Comparison of ENCODE assay signal across 16 mouse cellular contexts in genomic region chr3:116582201-116582600, GRCm38 (mm10). TPM values are rescaled to one million over a fixed set of nuclear protein-coding genes. Genes with fewer than 3 reads are reported as not detected.
DNase-seq lines count a peak whose midpoint lies in the region.
"Had no signal": no experiment of that assay in that cellular context is flagged by ENCODE, and none has a peak within 500 bp of the region (broad histone marks: within the 10 kb centered on the region; RNA-seq: fewer than 3 reads in every experiment).

No protein-coding gene starts in this region.

- peak; percentile 47 to 67 for DNase-seq in frontal cortex, adult 2 months (ENCODE audit: extremely low spot score in 1 of 2, low spot score in 1 of 2)
- DNase-seq in frontal cortex, postnatal 10 days (ENCODE audit: low spot score in 2 of 2) = no peak
- peak; percentile 60 to 61 for DNase-seq in left cerebral cortex, adult 18-20 months (ENCODE audit: low spot score in 2 of 2)
- no peak for DNase-seq in left cerebral cortex, postnatal 4 days
- DNase-seq in frontal cortex, postnatal 36 days (ENCODE audit: low spot score in 2 of 2) = peak; percentile 41 to 71
- peak; percentile 62 for DNase-seq in telencephalon, adult 2 months (ENCODE audit: low read depth, low spot score)
- no peak for DNase-seq in heart, postnatal 4 days
- DNase-seq: adrenal gland, postnatal 14 days; cerebellum, adult 9-10 months; heart, postnatal 36 days; kidney, adult 2 months; kidney, postnatal 14 days; layer of hippocampus, postnatal 36 days; lung, adult 18-20 months; lung, postnatal 10 days; thymus, adult 18-20 months had no signal

- intact Hi-C loops in left cerebral cortex, postnatal 4 days (cut with DNase I) = loop anchor here (5.0 to 10.0 kb wide), 3 partner anchors 80 to 247 kb away; no protein-coding TSS in a partner anchor

RNA-seq across cellular contexts. Expression of gene Sass6, which starts 12.6 kb away (rescaled TPM):
- 4.8 and 5.3 TPM in 2 replicates for polyA plus RNA-seq in frontal cortex, adult 2 months (2012; rRNA removed)
- 1 to 10 TPM; 6.4 to 9.1 TPM for total RNA-seq in left cerebral cortex, adult 18-20 months (2021)
- 10 to 100 TPM; 11.5 to 12.3 TPM for total RNA-seq in left cerebral cortex, postnatal 4 days (2021)
- total RNA-seq in heart, postnatal 4 days (2021) = 1 to 10 TPM; 9.3 to 10.0 TPM

RNA-seq across cellular contexts. Expression of gene Lrrc39, which starts 19.4 kb away (rescaled TPM):
- 0.44 and 0.66 TPM in 2 replicates for polyA plus RNA-seq in frontal cortex, adult 2 months (2012; rRNA removed)
- total RNA-seq in left cerebral cortex, adult 18-20 months (2021) = not detected
- not detected for total RNA-seq in left cerebral cortex, postnatal 4 days (2021)
- total RNA-seq in heart, postnatal 4 days (2021) = 10 to 100 TPM; 65.9 to 67.2 TPM
- total RNA-seq: layer of hippocampus, postnatal 36 days had no signal

RNA-seq across cellular contexts. Expression of gene Trmt13, which starts 32.2 kb away (rescaled TPM):
- 19.2 and 22.3 TPM in 2 replicates for polyA plus RNA-seq in frontal cortex, adult 2 months (2012; rRNA removed)
- total RNA-seq in left cerebral cortex, adult 18-20 months (2021) = 10 to 100 TPM; 15.3 to 15.9 TPM
- 10 to 100 TPM; 17.9 to 20.0 TPM for total RNA-seq in left cerebral cortex, postnatal 4 days (2021)
- total RNA-seq in heart, postnatal 4 days (2021) = 1 to 10 TPM; 7.1 to 9.0 TPM

Comparison
In these comparisons a context has a peak if more than half of its experiments do, and no peak if none do; other contexts are left out.
1. DNase-seq: peak in frontal cortex, adult 2 months (2 of 2), left cerebral cortex, adult 18-20 months (2 of 2), frontal cortex, postnatal 36 days (2 of 2) and telencephalon, adult 2 months (single experiment); none in frontal cortex, postnatal 10 days (0 of 2), left cerebral cortex, postnatal 4 days (single experiment) and heart, postnatal 4 days (single experiment).
2. RNA of gene Lrrc39, which starts 19.4 kb away (total RNA-seq): 65.9 to 67.2 TPM in heart, postnatal 4 days; not detected in left cerebral cortex, postnatal 4 days and not detected in left cerebral cortex, adult 18-20 months; every median in the first group is over 10 times any median in the second.